Mouse (Mus musculus): ENCODE measurements around the gene Tardbp. TPM values are rescaled to one million over a fixed set of nuclear protein-coding genes. Genes with fewer than 3 reads are reported as not detected.

Tardbp gene
- polyA plus RNA-seq, 1 experiment from 2014 or later: 216 TPM

DNA sequence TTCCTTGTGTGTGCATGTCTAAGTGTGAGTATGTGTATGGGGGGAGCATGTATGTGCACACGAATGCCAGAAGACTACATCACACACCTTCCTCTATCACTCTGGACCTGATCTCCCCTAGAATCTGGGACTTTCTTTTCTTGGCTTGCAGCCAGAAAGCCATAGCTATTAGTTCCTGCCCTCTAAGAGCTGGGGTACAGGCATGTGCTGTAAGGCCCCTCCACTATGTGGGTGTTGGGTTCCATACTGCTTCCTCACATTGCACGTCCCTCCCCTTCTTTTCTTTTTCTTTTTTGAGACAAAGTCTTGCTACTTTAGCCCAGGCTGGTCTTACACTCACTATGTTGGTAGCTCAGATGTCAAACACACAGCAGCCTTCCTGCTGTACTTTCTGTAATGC, 8.5 kb upstream of the Tardbp start:
- no peaks in the 10 kb centered on the region for H3K27me3 ChIP-seq
- in situ Hi-C loops (cut with MboI; ENCODE audit: low pct_unique_long_range_greater_than_20kb): no loop called here
- DNase-seq (ENCODE audit: low read depth, low spot score) (no peak), ATAC-seq (no peak)
- POLR2A ChIA-PET: no interaction called here
- CTCF ChIA-PET: no interaction called here
- no peak for TF ChIP-seq CTCF (IDR thresholded peaks at IDR 0.05)

DNA sequence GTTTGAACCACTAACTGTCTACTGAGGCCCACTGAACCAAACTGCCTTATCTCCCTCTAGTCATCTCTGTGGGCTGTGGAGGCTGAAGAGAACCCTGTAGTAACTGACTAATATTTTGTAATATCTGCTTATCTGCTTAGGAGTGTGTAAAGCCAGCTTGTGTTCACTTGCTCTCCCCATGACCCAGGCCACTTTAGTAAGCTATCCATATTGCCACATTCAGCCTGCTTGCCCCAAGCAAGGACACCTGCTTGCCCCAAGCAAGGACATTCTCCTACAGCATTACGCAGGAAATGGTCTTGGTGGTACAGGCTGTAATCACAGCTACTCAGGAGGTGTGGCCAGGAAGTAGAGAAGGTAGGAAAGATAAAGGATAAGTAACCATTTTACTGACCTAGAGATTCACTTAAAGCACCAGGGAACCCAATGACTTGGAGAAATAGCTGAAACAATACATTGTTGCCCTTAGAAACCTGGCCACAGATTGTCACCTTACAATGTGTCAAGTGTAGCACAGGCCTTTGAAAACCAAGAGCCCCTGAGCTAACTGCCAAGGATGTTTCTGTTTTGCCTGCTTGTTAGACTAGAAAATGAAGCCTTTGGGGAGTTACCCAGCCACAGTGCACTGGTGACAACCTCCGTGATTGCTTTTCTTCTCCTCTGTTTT, 6.7 kb upstream of the Tardbp start:
- no peaks in the 10 kb centered on the region for H3K27me3 ChIP-seq
- ChIA-PET CTCF (no interaction called here), POLR2A (no interaction called here)
- no peak for TF ChIP-seq CTCF (IDR thresholded peaks at IDR 0.05)
- DNase-seq (ENCODE audit: low read depth, low spot score) (no peak), ATAC-seq (no peak)
- in situ Hi-C loops (cut with MboI; ENCODE audit: low pct_unique_long_range_greater_than_20kb): no loop called here

DNA sequence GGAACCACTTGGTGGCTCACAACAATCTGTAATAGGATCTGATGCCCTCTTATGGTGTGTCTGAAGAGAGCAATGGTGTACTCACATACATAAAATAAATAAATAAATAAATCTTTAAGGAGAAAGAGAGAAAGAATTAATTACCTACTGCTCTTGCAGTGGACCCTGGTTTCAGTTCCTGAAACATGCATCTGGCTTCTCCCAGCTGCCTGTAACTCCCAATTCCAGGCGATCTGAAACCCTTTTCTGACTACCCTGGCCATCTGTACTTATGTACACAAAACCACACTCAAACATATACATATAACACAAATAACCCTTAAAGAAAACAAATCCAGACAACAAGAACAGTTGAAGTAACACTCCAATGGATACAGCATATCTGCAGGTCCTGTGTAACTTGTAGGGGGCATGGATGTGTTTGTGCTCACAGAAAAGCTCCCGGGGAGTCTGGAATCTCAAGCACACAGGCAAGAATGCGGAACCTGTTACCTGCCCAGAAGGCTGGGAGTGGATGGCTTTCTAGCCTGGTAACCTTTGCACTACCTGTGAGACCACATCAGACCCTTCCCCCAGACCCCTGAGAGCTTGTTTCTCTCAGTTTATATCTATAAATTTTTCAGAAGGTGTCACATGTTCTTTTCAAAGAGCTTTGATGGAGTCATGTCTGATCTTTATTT, 5.3 kb upstream of the Tardbp start:
- ChIA-PET CTCF (interaction anchor here (0.6 to 1.5 kb wide), 3 partner anchors 11 to 30 kb away, joined by 3 to 4 read pairs (median 3); partner anchors contain the start of gene Gm572), POLR2A (no interaction called here)
- no peak for DNase-seq (ENCODE audit: low read depth, low spot score)
- in situ Hi-C loops (cut with MboI; ENCODE audit: low pct_unique_long_range_greater_than_20kb): no loop called here
- H3K27me3 ChIP-seq: no peaks in the 10 kb centered on the region
- ATAC-seq: no peak
- TF ChIP-seq CTCF (IDR thresholded peaks at IDR 0.05): no peak

DNA sequence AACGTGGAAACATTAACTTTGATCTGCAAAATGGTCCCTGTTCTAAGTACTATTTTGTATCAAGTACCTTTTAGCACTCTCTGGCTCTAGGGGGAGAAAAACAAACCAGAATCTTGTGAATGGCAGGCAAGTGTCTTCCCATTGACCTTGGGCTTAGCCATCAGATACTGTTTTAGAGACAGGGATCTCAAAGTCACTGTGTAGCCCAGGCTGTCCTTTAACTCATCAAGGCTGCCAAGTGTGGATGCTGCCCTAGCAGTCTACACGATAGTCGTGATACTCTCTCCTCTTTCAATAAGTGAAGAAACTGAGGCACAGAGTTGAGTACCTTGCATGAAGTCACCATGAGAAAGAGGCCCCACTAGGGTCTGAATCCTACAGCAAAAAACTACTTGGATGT, 427 bp upstream of the Tardbp start:
- ChIA-PET POLR2A (no interaction called here), CTCF (interaction anchor here (0.6 kb wide), 1 partner anchor 20 kb away, joined by 3 read pairs; no protein-coding TSS in a partner anchor)
- in situ Hi-C loops (cut with MboI; ENCODE audit: low pct_unique_long_range_greater_than_20kb): no loop called here
- no peak for ATAC-seq
- no peak for DNase-seq (ENCODE audit: low read depth, low spot score)
- no peak for TF ChIP-seq CTCF (IDR thresholded peaks at IDR 0.05)
- H3K27me3 ChIP-seq: no peaks in the 10 kb centered on the region

DNA sequence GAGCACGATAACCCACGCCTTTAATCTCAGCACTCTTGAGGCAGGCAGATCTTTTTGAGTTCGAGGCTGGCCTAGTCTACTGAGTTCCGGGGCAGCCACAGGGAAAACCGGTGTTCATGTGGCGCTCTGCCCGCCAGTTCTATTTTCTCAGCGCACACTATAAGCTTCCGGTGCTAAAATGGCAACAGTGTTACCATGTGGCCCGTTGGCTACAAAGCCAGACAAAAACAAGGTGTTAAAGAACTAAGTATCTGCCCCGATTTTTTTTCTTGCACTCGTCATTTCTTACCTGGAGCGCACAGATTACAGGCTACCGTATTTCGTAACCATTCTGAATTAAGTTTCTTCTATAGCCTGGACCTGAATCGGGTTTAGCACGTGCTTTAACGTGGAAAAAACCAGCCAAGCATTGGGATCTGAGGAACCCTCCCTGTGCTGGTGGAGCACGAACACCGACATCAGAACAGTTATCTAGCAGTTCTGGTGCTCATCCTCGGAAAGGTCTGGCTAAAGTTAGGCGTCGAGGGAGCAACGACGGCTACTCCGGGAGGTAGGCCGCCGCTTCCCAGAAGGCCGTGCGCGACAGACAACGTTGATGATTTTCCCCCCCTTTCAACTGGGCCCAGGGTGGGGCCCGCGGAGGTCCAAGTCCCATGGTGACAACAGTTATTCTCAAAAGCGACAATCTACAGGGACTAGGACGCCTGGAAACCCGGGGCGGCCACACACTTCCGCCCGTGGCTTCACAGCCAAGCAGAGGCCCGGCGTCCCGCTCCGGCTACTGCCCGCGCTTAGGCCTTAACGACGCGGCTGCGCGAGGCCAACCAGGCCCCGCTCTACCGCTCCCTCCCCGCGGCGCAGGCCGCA, 830 bp downstream of the Tardbp start:
- in situ Hi-C loops (cut with MboI; ENCODE audit: low pct_unique_long_range_greater_than_20kb): no loop called here

DNA sequence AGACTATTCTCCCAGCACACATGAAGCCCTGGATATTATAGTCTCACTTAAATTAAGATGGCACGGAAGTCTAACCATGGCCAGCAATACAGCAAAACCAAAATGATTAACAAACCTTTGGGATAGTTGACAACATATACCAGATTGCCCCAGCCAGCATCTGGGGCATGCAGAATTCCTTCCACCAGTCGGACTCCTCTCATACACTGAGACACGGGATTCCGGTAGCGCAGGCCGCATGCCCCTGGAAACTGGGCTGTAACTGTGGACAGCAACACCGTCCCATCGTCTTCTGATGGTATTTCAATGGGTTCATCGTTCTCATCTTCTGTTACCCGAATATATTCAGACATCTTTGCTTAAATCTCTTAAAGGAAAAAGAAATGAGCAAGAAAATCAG, 1.8 kb downstream of the Tardbp start:
- ATAC-seq (no peak), DNase-seq (ENCODE audit: low read depth, low spot score) (no peak)
- ChIA-PET CTCF (interaction anchor here (0.7 kb wide), 1 partner anchor 19 kb away, joined by 3 read pairs; no protein-coding TSS in a partner anchor), POLR2A (no interaction called here)
- no peak for TF ChIP-seq CTCF (IDR thresholded peaks at IDR 0.05)
- in situ Hi-C loops (cut with MboI; ENCODE audit: low pct_unique_long_range_greater_than_20kb): no loop called here
- H3K27me3 ChIP-seq: no peaks in the 10 kb centered on the region

More for the DNA sequence above, 830 bp downstream of the Tardbp start:
- ATAC-seq (peak; percentile 49), DNase-seq (ENCODE audit: low read depth, low spot score) (no peak)
- TF ChIP-seq CTCF (IDR thresholded peaks at IDR 0.05): no peak
- ChIA-PET POLR2A (no interaction called here), CTCF (no interaction called here)
- no peaks in the 10 kb centered on the region for H3K27me3 ChIP-seq

DNA sequence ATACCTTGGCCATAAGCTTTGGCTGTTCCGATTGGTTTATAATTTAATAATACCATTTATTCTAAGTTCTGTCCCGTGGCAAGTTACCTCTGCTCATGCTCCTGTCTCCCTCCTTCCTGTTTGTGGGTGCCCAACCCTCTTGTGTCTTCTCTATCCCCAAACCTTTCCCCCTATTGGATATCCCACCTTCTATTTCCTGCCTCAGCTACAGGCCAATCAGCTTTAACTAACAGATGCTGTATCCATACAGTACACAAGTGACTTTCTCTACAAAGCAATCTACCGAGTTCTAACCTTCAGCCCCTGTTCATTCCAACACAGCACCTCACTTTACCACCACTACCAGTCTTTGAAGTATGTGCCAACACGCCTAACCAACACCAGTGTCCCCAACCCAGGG, 3.2 kb downstream of the Tardbp start:
- ChIA-PET POLR2A (no interaction called here), CTCF (no interaction called here)
- no peak for TF ChIP-seq CTCF (IDR thresholded peaks at IDR 0.05)
- in situ Hi-C loops (cut with MboI; ENCODE audit: low pct_unique_long_range_greater_than_20kb): no loop called here
- H3K27me3 ChIP-seq: no peaks in the 10 kb centered on the region
- ATAC-seq (no peak), DNase-seq (ENCODE audit: low read depth, low spot score) (no peak)

DNA sequence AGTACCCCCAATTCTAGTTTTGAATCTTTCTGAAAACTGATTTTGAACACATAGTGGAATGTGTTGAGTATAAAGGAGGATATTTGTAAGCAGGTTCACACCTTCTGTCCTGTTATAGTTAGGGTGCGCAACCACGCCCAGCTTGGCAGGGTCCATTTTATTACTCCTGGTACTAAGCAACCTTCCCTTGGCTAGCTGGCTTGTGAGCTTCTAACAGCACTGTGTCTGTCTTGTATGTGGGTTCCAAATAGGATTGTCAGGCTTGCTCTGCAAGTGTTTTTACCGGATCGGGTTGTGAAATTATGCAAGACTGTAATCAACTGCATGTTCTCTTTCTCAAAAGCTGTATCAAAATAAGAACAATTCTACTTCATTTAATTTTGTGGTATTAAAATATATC, 4.3 kb downstream of the Tardbp start:
- in situ Hi-C loops (cut with MboI; ENCODE audit: low pct_unique_long_range_greater_than_20kb): no loop called here
- POLR2A ChIA-PET: no interaction called here
- no peak for DNase-seq (ENCODE audit: low read depth, low spot score)
- H3K27me3 ChIP-seq: no peaks in the 10 kb centered on the region
- TF ChIP-seq CTCF (IDR thresholded peaks at IDR 0.05): no peak
- no peak for ATAC-seq
- CTCF ChIA-PET: no interaction called here

DNA sequence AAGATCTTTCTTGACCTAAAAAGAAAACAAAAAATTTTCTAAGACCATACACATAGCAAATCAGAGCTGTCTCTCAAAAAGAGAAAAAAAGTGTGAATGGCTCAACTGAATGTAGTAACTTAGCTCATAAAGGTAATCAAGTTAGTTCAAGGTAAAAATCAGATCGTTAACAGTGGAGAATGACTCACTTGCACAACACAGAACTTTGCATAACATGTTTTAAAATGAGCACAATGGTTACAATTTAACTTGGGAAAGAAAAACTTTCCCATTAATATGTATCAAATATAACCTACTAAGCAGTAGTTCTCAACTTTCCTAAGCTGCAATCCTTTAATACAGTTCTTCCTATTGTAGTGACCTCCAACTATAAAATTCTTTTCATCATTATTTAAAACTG, 6.1 kb downstream of the Tardbp start:
- in situ Hi-C loops (cut with MboI; ENCODE audit: low pct_unique_long_range_greater_than_20kb): no loop called here
- ATAC-seq: no peak
- H3K27me3 ChIP-seq: no peaks in the 10 kb centered on the region
- ChIA-PET CTCF (interaction anchor here (1.5 kb wide), 1 partner anchor 12 kb away, joined by 3 read pairs; no protein-coding TSS in a partner anchor), POLR2A (no interaction called here)
- DNase-seq (ENCODE audit: low read depth, low spot score): no peak
- TF ChIP-seq CTCF (IDR thresholded peaks at IDR 0.05): no peak

DNA sequence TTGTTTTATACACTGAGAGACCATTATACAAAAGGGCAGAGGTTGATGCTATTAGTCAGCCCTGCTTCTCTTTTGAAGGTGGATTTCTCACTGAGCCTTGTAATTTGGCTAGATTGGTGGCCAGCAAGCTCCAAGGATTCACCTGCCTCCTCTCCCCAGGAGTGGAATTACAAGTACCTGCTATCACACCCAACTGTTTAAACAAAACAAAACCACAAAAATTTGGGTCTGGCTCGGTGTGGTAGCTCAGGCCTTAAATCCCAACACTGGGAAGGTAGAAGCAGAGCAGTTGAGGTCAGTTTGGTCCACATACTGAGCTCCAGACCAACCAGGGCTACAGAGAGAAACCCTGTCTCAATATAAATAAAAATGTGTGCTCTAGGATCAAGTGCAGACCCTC, 7.0 kb downstream of the Tardbp start:
- ChIA-PET CTCF (interaction anchor here (1.5 kb wide), 1 partner anchor 11 kb away, joined by 3 read pairs; no protein-coding TSS in a partner anchor), POLR2A (no interaction called here)
- no peaks in the 10 kb centered on the region for H3K27me3 ChIP-seq
- TF ChIP-seq CTCF (IDR thresholded peaks at IDR 0.05): no peak
- in situ Hi-C loops (cut with MboI; ENCODE audit: low pct_unique_long_range_greater_than_20kb): no loop called here
- ATAC-seq (no peak), DNase-seq (ENCODE audit: low read depth, low spot score) (no peak)

DNA sequence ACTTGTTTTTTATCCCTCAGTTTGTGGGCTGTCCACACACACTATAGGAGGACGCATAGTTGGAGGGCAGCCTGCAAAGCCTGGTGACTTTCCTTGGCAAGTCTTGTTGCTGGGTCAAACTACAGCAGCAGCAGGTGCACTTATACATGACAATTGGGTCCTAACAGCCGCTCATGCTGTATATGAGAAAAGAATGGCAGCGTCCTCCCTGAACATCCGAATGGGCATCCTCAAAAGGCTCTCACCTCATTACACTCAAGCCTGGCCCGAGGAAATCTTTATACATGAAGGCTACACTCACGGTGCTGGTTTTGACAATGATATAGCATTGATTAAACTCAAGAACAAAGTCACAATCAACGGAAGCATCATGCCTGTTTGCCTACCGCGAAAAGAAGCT, 13.1 kb downstream of the Tardbp start:
- in situ Hi-C loops (cut with MboI; ENCODE audit: low pct_unique_long_range_greater_than_20kb): no loop called here
- no peak for ATAC-seq
- POLR2A ChIA-PET: no interaction called here
- no peak for DNase-seq (ENCODE audit: low read depth, low spot score)
- CTCF ChIA-PET: no interaction called here
- no peak for TF ChIP-seq CTCF (IDR thresholded peaks at IDR 0.05)
- no peaks in the 10 kb centered on the region for H3K27me3 ChIP-seq
